Mouse (Mus musculus) lung, postnatal 0 days (tissue): ENCODE measurements around the gene Eng. TPM values are rescaled to one million over a fixed set of nuclear protein-coding genes. Genes with fewer than 3 reads are reported as not detected.

Experiments
- ATAC-seq: fragments of 200-750 bp; cut with Nextera tagmentation; 2 replicates; pipeline ENCODE4 v1.8.0; 2017; ENCODE audit warnings: moderate library complexity
- DNase-seq: peaks from one replicate; pipeline ENCODE4 v3.0.0-alpha.2; 2016; ENCODE audit warnings: low spot score
- H3K27ac ChIP-seq: fragments of 300-500 bp; sonication (generic); 2 replicates; pipeline ENCODE4 v1.5.1; 2014; ENCODE audit warnings: antibody characterized with exemption, mild to moderate bottlenecking, low read length, mixed read lengths
- H3K27me3 ChIP-seq: fragments of 300-500 bp; sonication (generic); replicated peaks from 2 replicates; pipeline ENCODE4 v1.6.1; 2014; ENCODE audit warnings: low read length, mixed read lengths; ENCODE audit not compliant: insufficient read depth
- H3K36me3 ChIP-seq: fragments of 300-500 bp; sonication (generic); 2 replicates; pipeline ENCODE4 v1.6.1; 2014; ENCODE audit warnings: low read length, mixed read lengths; ENCODE audit not compliant: insufficient read depth
- H3K4me1 ChIP-seq: fragments of 300-500 bp; sonication (generic); 2 replicates; pipeline ENCODE4 v1.6.1; 2014; ENCODE audit warnings: antibody characterized with exemption, low read depth, low read length, mixed read lengths; ENCODE audit not compliant: insufficient read depth
- H3K4me2 ChIP-seq: fragments of 300-500 bp; sonication (generic); replicated peaks from 2 replicates; pipeline ENCODE4 v1.6.1; 2014; ENCODE audit warnings: low read depth, mild to moderate bottlenecking, low read length, moderate library complexity, mixed read lengths
- H3K4me3 ChIP-seq: fragments of 300-500 bp; sonication (generic); 2 replicates; pipeline ENCODE4 v1.5.1; 2014; ENCODE audit warnings: low read depth, low read length
- H3K9ac ChIP-seq: fragments of 300-500 bp; sonication (generic); replicated peaks from 2 replicates; pipeline ENCODE4 v1.6.1; 2014; ENCODE audit warnings: low read depth, mild to moderate bottlenecking
- H3K9me3 ChIP-seq: fragments of 300-500 bp; sonication (generic); 2 replicates; pipeline ENCODE4 v1.6.1; 2016; ENCODE audit warnings: low read length, mixed read lengths
- CTCF ChIP-seq: IDR thresholded peaks from 2 replicates; pipeline ENCODE4 v1.5.1; 2016; ENCODE audit warnings: antibody characterized with exemption, mild to moderate bottlenecking
- EP300 ChIP-seq: IDR thresholded peaks from 2 replicates; pipeline ENCODE4 v1.6.1; 2016; ENCODE audit warnings: antibody characterized with exemption, mild to moderate bottlenecking, control low read depth
- WGBS: fragments of 180-500 bp; shearing (Covaris S2); extraction: QIAGEN DNeasy Blood & Tissue Kit; methylation state at CpG from one replicate; pipeline ENCODE4 v1.1.7; 2014; 5-methylcytosine and 5-hydroxymethylcytosine counted together
- polyA plus RNA-seq: library from polyadenylated mRNA; unstranded; fragments of >200 nt; fragmentation: Nextera tagmentation; extraction: Ambion mirVana; gene quantifications from 2 replicates; pipeline ENCODE4 v1.2.1, GENCODE M21; 2015

Gene Eng
- polyA plus RNA-seq, 1 experiment from 2014 or later = 130 TPM

DNA sequence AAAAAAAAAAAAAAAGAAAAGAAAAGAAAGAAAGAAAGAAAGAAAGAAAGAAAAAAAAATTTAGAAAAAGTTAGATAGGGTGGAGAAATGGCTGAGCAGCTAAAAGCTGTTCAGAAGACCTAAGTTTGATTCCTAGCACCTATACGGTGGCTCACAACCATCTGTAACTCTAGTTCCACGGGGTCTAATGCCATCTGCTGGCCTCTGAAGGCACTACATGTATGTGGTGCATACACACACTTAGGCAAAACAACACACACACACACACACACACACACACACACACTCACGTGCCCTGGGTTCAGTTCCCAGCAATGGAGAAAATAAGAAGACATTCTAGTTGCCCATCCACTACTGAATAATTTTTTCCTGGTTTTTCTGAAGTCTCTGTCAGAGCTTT is 30.4 kb downstream of the Eng start:
- peaks cover 26% of the 10 kb centered on the region for H3K36me3 ChIP-seq

DNA sequence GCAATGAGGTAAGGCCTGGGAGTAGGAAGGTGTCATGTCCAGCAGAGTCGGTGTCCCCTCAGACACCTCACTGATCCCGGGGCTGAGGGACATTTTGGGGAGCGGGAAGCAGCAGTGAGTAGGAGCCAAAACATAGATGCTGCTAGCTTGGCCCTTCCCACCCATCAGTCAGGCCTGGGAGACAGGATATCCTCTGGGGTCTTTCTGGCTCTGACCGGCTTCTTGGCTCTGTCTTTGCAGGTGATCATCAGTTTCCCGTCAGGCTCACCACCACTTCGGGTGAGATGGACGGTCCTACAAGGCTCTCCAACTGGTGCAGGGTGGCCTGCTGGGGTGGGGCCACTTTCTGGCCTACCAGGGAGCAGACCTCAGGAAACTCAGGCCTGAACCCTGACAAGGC is 31.3 kb downstream of the Eng start:
- no peak overlapping the region for H3K4me2 ChIP-seq
- no peaks in the 10 kb centered on the region for H3K27me3 ChIP-seq
- no peak overlapping the region for H3K9ac ChIP-seq
- H3K9me3 ChIP-seq = no peaks in the 10 kb centered on the region
- TF ChIP-seq CTCF = no peak
- TF ChIP-seq EP300 = no peak
- no peak overlapping the region for H3K4me3 ChIP-seq
- DNase-seq = no peak
- no peak overlapping the region for H3K27ac ChIP-seq
- H3K36me3 ChIP-seq = peaks cover 28% of the 10 kb centered on the region
- 69% methylated on average over 7 of the region's 7 CpGs for WGBS
- H3K4me1 ChIP-seq = no peaks in the 10 kb centered on the region
- no peak for ATAC-seq

More for the DNA sequence above, 30.4 kb downstream of the Eng start:
- no peaks in the 10 kb centered on the region for H3K4me1 ChIP-seq
- DNase-seq = no peak
- no peak overlapping the region for H3K4me3 ChIP-seq
- no peak overlapping the region for H3K9ac ChIP-seq
- TF ChIP-seq CTCF (peak; percentile 45), EP300 (no peak)
- H3K9me3 ChIP-seq = no peaks in the 10 kb centered on the region
- H3K27ac ChIP-seq = no peak overlapping the region
- WGBS = 92% methylated on average over 3 of the region's 3 CpGs
- no peak overlapping the region for H3K4me2 ChIP-seq
- H3K27me3 ChIP-seq = no peaks in the 10 kb centered on the region
- ATAC-seq = no peak

DNA sequence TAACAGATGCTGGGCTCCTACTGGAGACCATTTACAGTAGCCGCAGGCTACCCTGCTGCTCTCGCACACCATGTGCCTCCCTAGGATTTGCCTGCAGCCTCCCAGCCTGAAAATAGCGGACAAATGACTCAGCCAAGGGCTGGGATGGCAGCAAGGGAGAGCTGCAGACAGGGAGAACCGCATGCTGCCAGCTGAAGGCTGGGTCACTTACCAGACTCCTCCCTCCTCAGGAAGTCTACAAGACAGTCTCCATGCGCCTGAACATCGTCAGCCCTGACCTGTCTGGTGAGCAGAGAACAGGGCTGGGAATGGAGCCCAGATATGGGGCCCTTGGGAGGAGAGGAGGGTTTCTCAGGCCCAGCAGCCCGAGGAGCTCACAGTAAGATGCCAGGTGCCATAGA is 33.7 kb downstream of the Eng start:
- H3K4me1 ChIP-seq = no peaks in the 10 kb centered on the region
- H3K27me3 ChIP-seq = no peaks in the 10 kb centered on the region
- H3K27ac ChIP-seq = no peak overlapping the region
- no peak overlapping the region for H3K4me3 ChIP-seq
- no peaks in the 10 kb centered on the region for H3K9me3 ChIP-seq
- H3K9ac ChIP-seq = no peak overlapping the region
- TF ChIP-seq EP300 (no peak), CTCF (no peak)
- WGBS = 31% methylated on average over 7 of the region's 7 CpGs
- H3K4me2 ChIP-seq = no peak overlapping the region
- DNase-seq (peak; percentile 44), ATAC-seq (peak; percentile 66)
- H3K36me3 ChIP-seq = peaks cover 21% of the 10 kb centered on the region

DNA sequence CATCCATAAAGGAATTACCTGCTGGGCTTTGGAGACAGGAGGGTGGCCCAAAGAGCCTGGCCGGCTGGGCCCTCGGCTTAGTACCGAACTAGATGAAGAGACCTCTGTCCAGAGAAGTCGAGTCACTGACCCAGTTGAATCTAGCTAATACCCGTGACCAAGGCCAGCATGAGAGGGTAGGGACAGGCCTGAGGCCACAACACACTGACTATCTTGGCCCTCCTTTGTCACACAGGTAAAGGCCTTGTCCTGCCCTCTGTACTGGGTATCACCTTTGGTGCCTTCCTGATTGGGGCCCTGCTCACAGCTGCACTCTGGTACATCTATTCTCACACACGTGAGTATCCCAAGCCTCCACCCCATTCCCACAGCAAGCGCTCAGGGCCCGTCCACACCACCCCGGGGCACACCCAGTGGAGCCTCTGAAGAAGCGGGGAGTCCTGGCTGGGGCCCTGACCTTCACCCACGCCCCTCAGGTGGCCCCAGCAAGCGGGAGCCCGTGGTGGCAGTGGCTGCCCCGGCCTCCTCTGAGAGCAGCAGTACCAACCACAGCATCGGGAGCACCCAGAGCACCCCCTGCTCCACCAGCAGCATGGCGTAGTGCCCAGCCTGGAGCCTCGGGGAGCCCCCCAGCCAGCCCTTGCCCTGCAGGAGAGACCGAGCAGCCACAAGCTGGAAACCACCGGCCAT is 34.7 kb downstream of the Eng start:
- no peak overlapping the region for H3K4me2 ChIP-seq
- no peak overlapping the region for H3K4me3 ChIP-seq
- no peaks in the 10 kb centered on the region for H3K27me3 ChIP-seq
- TF ChIP-seq EP300 (no peak), CTCF (no peak)
- 87% methylated on average over 19 of the region's 19 CpGs for WGBS
- no peak overlapping the region for H3K9ac ChIP-seq
- DNase-seq (no peak), ATAC-seq (no peak)
- peaks cover 11% of the 10 kb centered on the region for H3K36me3 ChIP-seq
- no peak overlapping the region for H3K27ac ChIP-seq
- H3K9me3 ChIP-seq = no peaks in the 10 kb centered on the region
- no peaks in the 10 kb centered on the region for H3K4me1 ChIP-seq

DNA sequence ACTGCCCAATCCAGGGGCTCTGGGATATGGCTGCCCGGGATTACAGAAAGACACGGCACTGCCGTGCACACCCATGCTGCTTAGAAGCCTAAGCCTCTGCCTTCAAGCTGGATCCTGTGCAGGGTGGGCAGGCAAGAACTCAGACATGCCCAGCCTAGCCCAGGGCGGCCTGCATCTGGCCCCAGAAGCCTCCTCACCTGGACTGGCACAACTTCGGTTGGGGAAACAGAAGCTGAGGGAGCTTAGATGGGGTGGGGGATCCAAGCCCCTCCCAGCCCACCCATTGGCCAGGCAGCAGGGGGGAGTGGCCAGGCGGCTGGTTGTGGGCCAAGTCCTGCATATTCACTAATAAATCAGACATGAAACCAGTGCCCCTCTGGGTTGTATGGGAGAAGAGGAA is 35.4 kb downstream of the Eng start:
- Histone ChIP-seq H3K27ac (no peak overlapping the region), H3K4me3 (no peak overlapping the region), H3K9ac (no peak overlapping the region), H3K9me3 (no peaks in the 10 kb centered on the region), H3K36me3 (peaks cover 14% of the 10 kb centered on the region), H3K27me3 (no peaks in the 10 kb centered on the region), H3K4me2 (no peak overlapping the region), H3K4me1 (no peaks in the 10 kb centered on the region)
- WGBS = 62% methylated on average over 6 of the region's 6 CpGs
- no peak for ATAC-seq
- TF ChIP-seq CTCF = no peak
- TF ChIP-seq EP300 = no peak
- DNase-seq = no peak

DNA sequence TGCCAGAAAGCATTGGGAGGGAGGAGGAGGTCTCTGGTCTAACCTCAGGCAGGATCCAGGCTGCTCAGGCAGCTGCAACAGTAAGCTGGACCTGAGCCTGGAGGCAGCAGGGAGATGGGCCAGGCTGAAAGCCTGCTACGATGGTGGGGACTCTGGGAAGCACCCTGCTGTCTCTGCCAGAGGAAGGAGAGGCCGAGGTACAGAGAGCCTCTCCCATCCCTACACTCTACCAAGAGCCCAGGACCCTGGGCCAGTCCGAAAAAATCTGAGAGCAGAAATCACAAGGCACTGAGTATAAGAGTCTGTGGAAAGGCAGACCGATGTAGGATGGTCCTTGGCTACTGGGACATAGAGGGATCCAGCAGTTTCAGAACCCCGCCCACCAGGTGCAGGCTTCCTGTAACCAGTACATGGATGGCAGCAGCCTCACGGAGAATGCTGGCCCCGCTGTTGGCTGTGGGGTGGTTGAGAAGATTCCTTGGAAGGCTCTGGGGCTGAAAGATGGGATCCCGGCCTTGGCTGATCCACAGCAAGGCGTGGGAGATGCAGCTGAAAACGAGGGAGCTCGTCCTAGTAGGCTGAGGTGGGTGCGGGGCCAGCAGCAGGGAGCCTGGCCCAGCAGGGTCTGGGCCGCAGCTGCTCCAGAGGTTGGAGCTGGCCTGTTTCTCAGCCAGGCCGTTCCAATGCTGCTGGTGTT is 36.5 kb downstream of the Eng start:
- TF ChIP-seq CTCF = no peak
- TF ChIP-seq EP300 = no peak
- WGBS = 83% methylated on average over 14 of the region's 14 CpGs
- DNase-seq = no peak

More for the DNA sequence above, 36.5 kb downstream of the Eng start:
- no peak overlapping the region for H3K9ac ChIP-seq
- H3K27ac ChIP-seq = no peak overlapping the region
- peaks cover 14% of the 10 kb centered on the region; the same call in 1 of the 2 replicates for H3K36me3 ChIP-seq
- no peak overlapping the region for H3K4me2 ChIP-seq
- H3K27me3 ChIP-seq = no peaks in the 10 kb centered on the region
- ATAC-seq = no peak
- H3K4me3 ChIP-seq = no peak overlapping the region
- H3K4me1 ChIP-seq = no peaks in the 10 kb centered on the region
- no peaks in the 10 kb centered on the region for H3K9me3 ChIP-seq
